Mouse (Mus musculus): Measurements from ENCODE around the gene Lpin1. TPM values are rescaled to one million over a fixed set of nuclear protein-coding genes. Genes with fewer than 3 reads are reported as not detected.

Lpin1 gene
- polyA plus RNA-seq, 1 experiment from 2014 or later = 5.9 TPM

- Histone ChIP-seq H3K36me3 (0 out of 2 replicates have a peak, but pooled peaks cover 2% of the 10 kb centered on the region), H3K27me3 (no peaks in the 10 kb centered on the region; the same call in 1 of the 2 replicates), H3K27ac (no peak overlapping the region), H3K4me3 (no peak overlapping the region), H3K9me3 (peaks cover 3% of the 10 kb centered on the region), H3K9ac (no peak overlapping the region), H3K4me2 (no peak overlapping the region), H3K4me1 (peaks cover 18% of the 10 kb centered on the region)
- 52% methylated on average over 17 of the region's 17 CpGs for WGBS
- no peak for ATAC-seq (ENCODE audit: insufficient number of reproducible peaks, insufficient read depth, low FRiP score, low TSS enrichment, low read depth)
Measured at GRCm38 (mm10) chr12:16506796-16507790, 103.7 kb downstream of the Lpin1 start.

- H3K9me3 ChIP-seq = peaks cover 4% of the 10 kb centered on the region
- 78% methylated on average over 3 of the region's 3 CpGs for WGBS
- 0 out of 2 replicates have a peak, but pooled peaks cover 2% of the 10 kb centered on the region for H3K36me3 ChIP-seq
- H3K27ac ChIP-seq = no peak overlapping the region
- ATAC-seq (ENCODE audit: insufficient number of reproducible peaks, insufficient read depth, low FRiP score, low TSS enrichment, low read depth) = no peak
- peaks cover 10% of the 10 kb centered on the region for H3K4me1 ChIP-seq
- no peak overlapping the region for H3K9ac ChIP-seq
- no peak overlapping the region for H3K4me2 ChIP-seq
- H3K27me3 ChIP-seq = no peaks in the 10 kb centered on the region
- H3K4me3 ChIP-seq = no peak overlapping the region
Measured at GRCm38 (mm10) chr12:16504244-16504643, 106.5 kb downstream of the Lpin1 start.

GRCm38 (mm10) chr12:16497960-16498359, 112.8 kb downstream of the Lpin1 start:
- H3K4me1 ChIP-seq = peaks cover 1% of the 10 kb centered on the region; the same call in 1 of the 2 replicates
- no peak overlapping the region for H3K9ac ChIP-seq
- no peak for ATAC-seq (ENCODE audit: insufficient number of reproducible peaks, insufficient read depth, low FRiP score, low TSS enrichment, low read depth)
- WGBS = 27% methylated on average over 4 of the region's 4 CpGs
- peaks cover 4% of the 10 kb centered on the region for H3K9me3 ChIP-seq
- H3K36me3 ChIP-seq = 0 out of 2 replicates have a peak, but pooled peaks cover 2% of the 10 kb centered on the region
- no peak overlapping the region for H3K4me2 ChIP-seq
- no peak overlapping the region for H3K4me3 ChIP-seq
- no peak overlapping the region for H3K27ac ChIP-seq
- no peaks in the 10 kb centered on the region; the same call in 1 of the 2 replicates for H3K27me3 ChIP-seq

- no peak for ATAC-seq (ENCODE audit: insufficient number of reproducible peaks, insufficient read depth, low FRiP score, low TSS enrichment, low read depth)
- 44% methylated on average over 6 of the region's 6 CpGs for WGBS
- Histone ChIP-seq H3K4me1 (peaks cover 5% of the 10 kb centered on the region), H3K27ac (no peak overlapping the region), H3K27me3 (no peaks in the 10 kb centered on the region), H3K4me2 (no peak overlapping the region), H3K36me3 (no peaks in the 10 kb centered on the region), H3K9ac (no peak overlapping the region), H3K4me3 (no peak overlapping the region), H3K9me3 (no peaks in the 10 kb centered on the region)
Measured at GRCm38 (mm10) chr12:16492713-16493112, 118.1 kb downstream of the Lpin1 start.

- no peak for ATAC-seq (ENCODE audit: insufficient number of reproducible peaks, insufficient read depth, low FRiP score, low TSS enrichment, low read depth)
- Histone ChIP-seq H3K4me1 (peaks cover 5% of the 10 kb centered on the region), H3K9me3 (no peaks in the 10 kb centered on the region), H3K4me2 (no peak overlapping the region), H3K27ac (no peak overlapping the region), H3K4me3 (no peak overlapping the region), H3K27me3 (no peaks in the 10 kb centered on the region), H3K36me3 (no peaks in the 10 kb centered on the region), H3K9ac (no peak overlapping the region)
Measured at GRCm38 (mm10) chr12:16488899-16489298, 121.9 kb downstream of the Lpin1 start.

GRCm38 (mm10) chr12:16487453-16487852, 123.3 kb downstream of the Lpin1 start:
- no peak overlapping the region for H3K9ac ChIP-seq
- H3K27ac ChIP-seq = no peak overlapping the region
- no peaks in the 10 kb centered on the region for H3K9me3 ChIP-seq
- no peak overlapping the region for H3K4me3 ChIP-seq
- WGBS = 55% methylated on average over 2 of the region's 2 CpGs
- ATAC-seq (ENCODE audit: insufficient number of reproducible peaks, insufficient read depth, low FRiP score, low TSS enrichment, low read depth) = 0 out of 2 replicates have a peak, but pooled peaks have one; percentile 59
- H3K4me2 ChIP-seq = no peak overlapping the region
- no peaks in the 10 kb centered on the region for H3K27me3 ChIP-seq
- H3K36me3 ChIP-seq = no peaks in the 10 kb centered on the region
- no peaks in the 10 kb centered on the region; the same call in 1 of the 2 replicates for H3K4me1 ChIP-seq

Other genes with a start within 250 kb of the Lpin1 start
- not detected in 2 replicates for gene Ntsr2, start 42.4 kb upstream of the Lpin1 start, polyA plus RNA-seq (2015; fragmentation: Nextera tagmentation; extraction: Ambion mirVana)
- gene Greb1, start 189.9 kb upstream of the Lpin1 start, polyA plus RNA-seq (2015; fragmentation: Nextera tagmentation; extraction: Ambion mirVana) = 2.7 and 2.8 TPM in 2 replicates
- 57.9 and 65.4 TPM in 2 replicates for gene E2f6, start 200.0 kb upstream of the Lpin1 start, polyA plus RNA-seq (2015; fragmentation: Nextera tagmentation; extraction: Ambion mirVana)